Mouse (Mus musculus): Measurements from ENCODE around the gene Pkd2l1. TPM values are rescaled to one million over a fixed set of nuclear protein-coding genes. Genes with fewer than 3 reads are reported as not detected.
A peak's percentile ranks its signal among the peaks of the same experiment; 100 is the strongest.

Pkd2l1 gene
- polyA plus RNA-seq (2015; fragmentation: Nextera tagmentation; extraction: Ambion mirVana) = not detected in 2 replicates

DNA sequence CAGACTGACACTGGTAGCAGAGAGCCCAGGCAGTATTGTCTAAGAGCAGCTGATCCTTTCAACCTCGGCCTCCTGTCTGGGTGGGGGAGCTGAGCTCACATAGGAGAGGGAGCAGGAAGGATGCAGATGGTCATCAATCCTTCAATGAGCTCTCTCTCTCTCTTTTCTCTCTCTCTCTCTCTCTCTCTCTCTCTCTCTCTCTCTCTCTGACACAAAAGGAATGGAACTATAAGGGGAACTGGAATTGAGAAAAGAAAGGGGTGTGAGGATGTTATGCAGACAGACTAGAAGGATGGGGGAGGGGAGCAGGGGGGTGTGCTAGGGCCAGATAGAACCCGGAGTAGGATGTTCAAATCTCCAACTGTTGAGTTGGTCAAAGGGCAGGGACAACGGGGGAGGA, at the start of gene Pkd2l1:
Pkd2l1 (minus strand) TSS at position 101 of the 400 bp plus-strand sequence.
- no peak within 1 kb of the TSS for H3K4me2 ChIP-seq (replicated peaks; ENCODE audit: low read depth)
- 42% methylated on average over 3 of the region's 3 CpGs for WGBS
- no peak for ATAC-seq (ENCODE audit: low FRiP score, low TSS enrichment)
- no peak within 1 kb of the TSS for H3K4me3 ChIP-seq (ENCODE audit: low read depth, low read length)
- H3K36me3 ChIP-seq (ENCODE audit: control insufficient read depth, insufficient read depth, low read length) = no peaks in the 10 kb centered on the region
- no peak within 1 kb of the TSS for H3K9ac ChIP-seq (ENCODE audit: low read length)
- H3K4me1 ChIP-seq (replicated peaks; ENCODE audit: control insufficient read depth, insufficient read depth) = no peaks in the 10 kb centered on the region
- H3K27ac ChIP-seq (replicated peaks) = no peak within 1 kb of the TSS
- no peak for TF ChIP-seq EP300 (optimal IDR thresholded peaks at IDR 0.05)
- no peak for TF ChIP-seq CTCF (IDR thresholded peaks at IDR 0.05; ENCODE audit: low read depth)
- H3K27me3 ChIP-seq (ENCODE audit: control insufficient read depth, insufficient read depth, low read length) = no peaks in the 10 kb centered on the region
- H3K9me3 ChIP-seq (ENCODE audit: control insufficient read depth, low read length) = no peaks in the 10 kb centered on the region
- DNase-seq (ENCODE audit: low spot score) = no peak

DNA sequence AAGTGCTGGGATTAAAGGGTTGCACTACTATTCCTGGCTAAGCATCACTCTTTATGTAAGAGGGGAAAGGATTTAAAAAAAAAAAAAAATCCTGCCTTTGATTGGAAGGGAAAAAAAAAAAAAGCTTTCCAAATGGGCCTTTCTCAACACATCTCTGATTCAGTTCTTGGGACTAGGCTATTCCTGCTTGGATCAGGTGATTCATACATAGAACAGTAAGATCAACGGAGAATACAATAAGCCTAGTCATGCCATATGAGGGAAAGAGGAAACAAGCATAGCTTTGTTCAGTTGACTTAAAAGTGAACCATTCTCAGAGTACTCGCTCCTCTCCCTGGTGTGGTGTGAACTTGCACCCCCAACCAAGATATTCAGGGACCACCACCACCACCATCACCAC, 46.7 kb upstream of the Pkd2l1 start:
- DNase-seq (ENCODE audit: low spot score) (no peak), ATAC-seq (ENCODE audit: low FRiP score, low TSS enrichment) (no peak; the same call in 1 of the 2 replicates)
- no peak overlapping the region for H3K4me3 ChIP-seq (ENCODE audit: low read depth, low read length)
- no peaks in the 10 kb centered on the region for H3K36me3 ChIP-seq (ENCODE audit: control insufficient read depth, insufficient read depth, low read length)
- H3K27me3 ChIP-seq (ENCODE audit: control insufficient read depth, insufficient read depth, low read length) = no peaks in the 10 kb centered on the region
- H3K9me3 ChIP-seq (ENCODE audit: control insufficient read depth, low read length) = no peaks in the 10 kb centered on the region
- H3K4me2 ChIP-seq (replicated peaks; ENCODE audit: low read depth) = no peak overlapping the region
- 46% methylated on average over 2 of the region's 2 CpGs for WGBS
- no peak overlapping the region for H3K9ac ChIP-seq (ENCODE audit: low read length)
- TF ChIP-seq EP300 (optimal IDR thresholded peaks at IDR 0.05) (no peak), CTCF (IDR thresholded peaks at IDR 0.05; ENCODE audit: low read depth) (no peak)
- H3K27ac ChIP-seq (replicated peaks) = no peak overlapping the region
- H3K4me1 ChIP-seq (replicated peaks; ENCODE audit: control insufficient read depth, insufficient read depth) = no peaks in the 10 kb centered on the region

DNA sequence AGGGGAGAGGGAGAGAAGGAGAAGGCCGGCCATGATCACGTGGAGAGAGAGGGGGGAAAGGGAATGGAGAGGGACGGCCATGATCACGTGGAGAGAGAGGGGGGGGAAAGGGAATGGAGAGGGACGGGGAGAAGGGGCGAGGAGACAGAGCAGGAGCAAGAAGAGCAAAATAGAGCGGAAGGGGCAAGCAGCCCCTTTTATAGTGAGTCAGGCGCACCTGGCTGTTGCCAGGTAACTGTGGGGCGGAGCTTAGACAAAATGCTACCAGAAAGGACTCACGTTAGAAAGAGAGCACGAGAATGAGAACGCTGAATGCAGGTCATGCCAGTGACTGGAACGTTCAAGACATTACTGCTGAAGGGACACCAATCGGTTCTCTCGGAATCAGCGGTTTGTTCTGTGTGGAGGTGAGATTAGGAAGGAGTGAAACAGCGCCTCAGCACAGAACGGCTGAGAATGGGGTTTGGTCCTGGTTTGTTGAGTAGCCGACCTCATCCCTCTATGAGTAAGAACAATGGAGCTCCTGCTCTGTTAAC, 45.3 kb upstream of the Pkd2l1 start:
- Histone ChIP-seq H3K9me3 (ENCODE audit: control insufficient read depth, low read length) (no peaks in the 10 kb centered on the region), H3K4me1 (replicated peaks; ENCODE audit: control insufficient read depth, insufficient read depth) (no peaks in the 10 kb centered on the region), H3K27me3 (ENCODE audit: control insufficient read depth, insufficient read depth, low read length) (no peaks in the 10 kb centered on the region), H3K4me3 (ENCODE audit: low read depth, low read length) (no peak overlapping the region), H3K36me3 (ENCODE audit: control insufficient read depth, insufficient read depth, low read length) (no peaks in the 10 kb centered on the region), H3K4me2 (replicated peaks; ENCODE audit: low read depth) (peak overlapping the region; percentile 41), H3K9ac (ENCODE audit: low read length) (no peak overlapping the region), H3K27ac (replicated peaks) (no peak overlapping the region)
- ATAC-seq (ENCODE audit: low FRiP score, low TSS enrichment) = 0 out of 2 replicates have a peak, but pooled peaks have one; percentile 29
- WGBS = 8% methylated on average over 19 of the region's 19 CpGs
- TF ChIP-seq EP300 (optimal IDR thresholded peaks at IDR 0.05) (no peak), CTCF (IDR thresholded peaks at IDR 0.05; ENCODE audit: low read depth) (no peak)
- no peak for DNase-seq (ENCODE audit: low spot score)

DNA sequence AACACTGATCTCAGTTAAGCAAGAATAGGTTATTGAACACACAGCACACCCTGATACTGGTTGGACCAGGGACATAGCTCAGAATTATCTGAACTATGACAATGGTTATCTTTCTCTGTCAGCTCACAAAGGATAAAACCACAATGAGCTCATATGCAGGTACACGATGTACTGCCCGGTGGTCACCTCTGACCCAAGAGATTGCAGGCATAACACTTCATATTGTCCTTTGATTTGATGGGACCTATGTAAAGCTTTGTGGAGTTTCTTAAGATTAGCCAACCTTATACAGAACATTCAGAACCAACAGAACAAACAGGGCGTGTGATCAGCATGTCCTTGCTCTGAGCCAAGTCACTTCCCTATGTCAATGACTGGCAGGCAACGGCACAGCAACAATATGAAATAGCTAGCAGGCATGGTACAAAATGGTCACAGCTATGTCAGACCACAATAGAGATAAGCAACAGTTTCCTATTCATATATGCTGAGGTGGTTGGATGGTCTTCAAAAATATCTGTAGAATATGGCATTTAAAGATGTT, 39.4 kb upstream of the Pkd2l1 start:
- Histone ChIP-seq H3K27me3 (ENCODE audit: control insufficient read depth, insufficient read depth, low read length) (no peaks in the 10 kb centered on the region), H3K4me1 (replicated peaks; ENCODE audit: control insufficient read depth, insufficient read depth) (no peaks in the 10 kb centered on the region), H3K9me3 (ENCODE audit: control insufficient read depth, low read length) (no peaks in the 10 kb centered on the region), H3K36me3 (ENCODE audit: control insufficient read depth, insufficient read depth, low read length) (no peaks in the 10 kb centered on the region), H3K4me3 (ENCODE audit: low read depth, low read length) (no peak overlapping the region), H3K4me2 (replicated peaks; ENCODE audit: low read depth) (no peak overlapping the region), H3K27ac (replicated peaks) (no peak overlapping the region), H3K9ac (ENCODE audit: low read length) (no peak overlapping the region)
- DNase-seq (ENCODE audit: low spot score) (no peak), ATAC-seq (ENCODE audit: low FRiP score, low TSS enrichment) (0 out of 2 replicates have a peak, but pooled peaks have one; percentile 38)
- TF ChIP-seq CTCF (IDR thresholded peaks at IDR 0.05; ENCODE audit: low read depth) (no peak), EP300 (optimal IDR thresholded peaks at IDR 0.05) (no peak)
- WGBS = 67% methylated on average over 4 of the region's 4 CpGs

DNA sequence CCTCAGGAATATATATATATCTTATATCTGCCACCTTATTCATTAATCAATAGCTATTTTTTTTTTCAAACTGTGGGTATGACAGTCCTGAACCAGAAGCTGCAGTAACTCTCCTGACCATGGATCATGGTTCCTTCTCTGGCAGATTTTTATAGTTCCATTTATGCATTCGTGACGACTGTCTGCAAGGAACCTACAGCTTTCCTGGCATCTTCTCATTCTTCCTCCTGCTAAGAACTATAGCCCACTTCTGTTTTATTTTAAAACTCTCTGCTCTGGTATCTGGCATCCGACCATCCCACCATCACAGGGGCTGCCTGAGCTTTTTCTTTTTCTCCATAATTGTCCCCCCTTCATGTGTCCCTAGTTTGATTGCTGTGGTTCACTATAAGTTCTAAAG, 38.0 kb upstream of the Pkd2l1 start:
- no peaks in the 10 kb centered on the region for H3K9me3 ChIP-seq (ENCODE audit: control insufficient read depth, low read length)
- WGBS = 78% methylated on average over 3 of the region's 3 CpGs
- no peaks in the 10 kb centered on the region for H3K27me3 ChIP-seq (ENCODE audit: control insufficient read depth, insufficient read depth, low read length)
- no peak overlapping the region for H3K4me3 ChIP-seq (ENCODE audit: low read depth, low read length)
- no peak overlapping the region for H3K4me2 ChIP-seq (replicated peaks; ENCODE audit: low read depth)
- DNase-seq (ENCODE audit: low spot score) (no peak), ATAC-seq (ENCODE audit: low FRiP score, low TSS enrichment) (no peak)
- H3K27ac ChIP-seq (replicated peaks) = no peak overlapping the region
- H3K36me3 ChIP-seq (ENCODE audit: control insufficient read depth, insufficient read depth, low read length) = no peaks in the 10 kb centered on the region
- no peaks in the 10 kb centered on the region for H3K4me1 ChIP-seq (replicated peaks; ENCODE audit: control insufficient read depth, insufficient read depth)
- no peak for TF ChIP-seq EP300 (optimal IDR thresholded peaks at IDR 0.05)
- no peak for TF ChIP-seq CTCF (IDR thresholded peaks at IDR 0.05; ENCODE audit: low read depth)
- H3K9ac ChIP-seq (ENCODE audit: low read length) = no peak overlapping the region

DNA sequence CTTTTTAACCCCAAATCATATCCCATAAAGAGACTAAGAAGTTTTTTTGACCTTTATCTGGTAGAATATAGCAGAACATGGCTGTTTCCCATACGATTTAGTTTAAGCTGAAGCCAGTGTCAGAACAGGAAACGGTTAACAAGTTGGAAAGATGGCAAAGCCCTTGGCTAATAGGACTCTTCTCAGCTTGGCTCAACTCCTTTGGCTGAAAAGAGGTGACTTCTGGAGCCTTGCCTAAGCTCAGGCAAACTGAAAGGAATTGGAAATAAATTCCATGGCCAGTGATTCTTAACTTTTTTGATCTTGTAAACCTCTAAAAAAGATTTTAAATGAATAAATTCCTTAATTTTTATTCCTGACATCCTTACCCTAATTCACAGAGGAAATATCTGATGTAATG, 37.5 kb upstream of the Pkd2l1 start:
- TF ChIP-seq EP300 (optimal IDR thresholded peaks at IDR 0.05) (no peak), CTCF (IDR thresholded peaks at IDR 0.05; ENCODE audit: low read depth) (no peak)
- DNase-seq (ENCODE audit: low spot score) = no peak
- no peak overlapping the region for H3K9ac ChIP-seq (ENCODE audit: low read length)
- WGBS = 70% methylated on average over 2 of the region's 2 CpGs
- ATAC-seq (ENCODE audit: low FRiP score, low TSS enrichment) = no peak
- no peak overlapping the region for H3K4me2 ChIP-seq (replicated peaks; ENCODE audit: low read depth)
- no peak overlapping the region for H3K4me3 ChIP-seq (ENCODE audit: low read depth, low read length)
- H3K27me3 ChIP-seq (ENCODE audit: control insufficient read depth, insufficient read depth, low read length) = no peaks in the 10 kb centered on the region
- no peaks in the 10 kb centered on the region for H3K9me3 ChIP-seq (ENCODE audit: control insufficient read depth, low read length)
- no peak overlapping the region for H3K27ac ChIP-seq (replicated peaks)
- no peaks in the 10 kb centered on the region for H3K4me1 ChIP-seq (replicated peaks; ENCODE audit: control insufficient read depth, insufficient read depth)
- no peaks in the 10 kb centered on the region for H3K36me3 ChIP-seq (ENCODE audit: control insufficient read depth, insufficient read depth, low read length)

Measured in stomach, postnatal 0 days (tissue).